Mouse (Mus musculus) layer of hippocampus, adult 2 months (tissue): ENCODE measurements around the gene Oprm1. TPM values are rescaled to one million over a fixed set of nuclear protein-coding genes. Genes with fewer than 3 reads are reported as not detected.
"Not testable (repeated sequence)": the region's sequence is repeated elsewhere in the genome, so short reads cannot be mapped to it uniquely, and the experiment has no call there.

Experiments used
- DNase-seq, 2 experiments: peaks; one replicate each; pipeline ENCODE4 v3.0.0; 2022; ENCODE audit warnings: low spot score in 2 of 2
- H3K27ac ChIP-seq: fragments of 200-600 bp; 2 replicates; pipeline ENCODE4 v1.8.1; 2022
- H3K4me3 ChIP-seq: fragments of 200-600 bp; 2 replicates; pipeline ENCODE4 v1.8.1; 2022; ENCODE audit warnings: mild to moderate bottlenecking
- CTCF ChIP-seq: fragments of 200-600 bp; conservative IDR thresholded peaks from 2 replicates; pipeline ENCODE4 v1.8.1; 2022; ENCODE audit warnings: antibody characterized with exemption, mild to moderate bottlenecking, moderate library complexity
- total RNA-seq, 2 experiments: library from RNA; stranded (reverse); gene quantifications; 2 replicates each; pipeline ENCODE4 v1.2.3; 2021

Oprm1 gene
- total RNA-seq, 2 experiments from 2014 or later = 5.4 to 5.9 TPM

GRCm38 (mm10) chr10:6998576-6999250, 240.4 kb downstream of the Oprm1 start:
- Histone ChIP-seq H3K4me3 (no peak overlapping the region), H3K27ac (no peak overlapping the region)
- DNase-seq = no peak
- TF ChIP-seq CTCF = no peak

GRCm38 (mm10) chr10:6999355-6999754, 241.0 kb downstream of the Oprm1 start:
- no peak for TF ChIP-seq CTCF
- DNase-seq = no peak
- no peak overlapping the region for H3K4me3 ChIP-seq
- H3K27ac ChIP-seq = no peak overlapping the region

DNA sequence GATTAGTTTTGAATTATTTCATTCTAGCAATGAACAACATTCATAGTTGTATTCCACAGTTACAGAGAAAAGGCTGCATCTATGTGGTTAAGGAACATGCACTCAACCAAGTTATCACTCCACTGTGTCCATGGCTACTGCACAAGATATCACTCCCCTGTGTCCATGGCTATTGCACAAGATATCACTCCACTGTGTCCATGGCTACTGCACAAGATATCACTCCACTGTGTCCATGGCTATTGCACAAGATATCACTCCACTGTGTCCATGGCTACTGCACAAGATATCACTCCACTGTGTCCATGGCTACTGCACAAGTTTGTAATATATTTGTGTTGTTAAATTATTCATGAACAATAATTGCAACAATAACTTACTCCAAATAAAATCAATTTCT, 245.6 kb downstream of the Oprm1 start:
- H3K27ac ChIP-seq, H3K4me3 ChIP-seq, DNase-seq: not testable (repeated sequence)

- DNase-seq = no peak
- no peak overlapping the region for H3K4me3 ChIP-seq
- no peak overlapping the region for H3K27ac ChIP-seq
- TF ChIP-seq CTCF = no peak
Observed at GRCm38 (mm10) chr10:7004980-7005538, 246.8 kb downstream of the Oprm1 start.

GRCm38 (mm10) chr10:7010543-7010942, 252.2 kb downstream of the Oprm1 start:
- H3K27ac ChIP-seq = no peak overlapping the region
- no peak for TF ChIP-seq CTCF
- H3K4me3 ChIP-seq = no peak overlapping the region
- DNase-seq = no peak

DNA sequence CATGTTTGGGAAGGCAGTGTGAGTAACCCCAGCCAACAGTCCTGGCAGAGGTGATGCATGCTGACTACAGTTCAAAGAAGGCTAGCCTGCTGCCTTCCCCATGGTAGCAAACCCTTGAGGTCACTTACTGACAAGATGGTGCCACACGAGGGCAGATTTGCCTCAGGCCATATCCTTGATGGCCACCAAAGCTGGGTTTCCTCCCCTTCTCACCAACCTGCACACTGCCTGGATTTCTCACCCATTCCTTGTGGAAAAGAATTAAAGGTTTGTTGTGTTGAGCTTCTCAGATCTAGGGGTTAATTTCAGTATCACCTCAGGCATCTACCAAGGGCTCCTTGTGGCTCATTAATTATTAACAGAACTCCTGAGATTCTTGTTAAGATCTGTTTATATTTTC, 256.9 kb downstream of the Oprm1 start:
- no peak for DNase-seq
- no peak overlapping the region for H3K4me3 ChIP-seq
- no peak overlapping the region for H3K27ac ChIP-seq
- no peak for TF ChIP-seq CTCF

DNA sequence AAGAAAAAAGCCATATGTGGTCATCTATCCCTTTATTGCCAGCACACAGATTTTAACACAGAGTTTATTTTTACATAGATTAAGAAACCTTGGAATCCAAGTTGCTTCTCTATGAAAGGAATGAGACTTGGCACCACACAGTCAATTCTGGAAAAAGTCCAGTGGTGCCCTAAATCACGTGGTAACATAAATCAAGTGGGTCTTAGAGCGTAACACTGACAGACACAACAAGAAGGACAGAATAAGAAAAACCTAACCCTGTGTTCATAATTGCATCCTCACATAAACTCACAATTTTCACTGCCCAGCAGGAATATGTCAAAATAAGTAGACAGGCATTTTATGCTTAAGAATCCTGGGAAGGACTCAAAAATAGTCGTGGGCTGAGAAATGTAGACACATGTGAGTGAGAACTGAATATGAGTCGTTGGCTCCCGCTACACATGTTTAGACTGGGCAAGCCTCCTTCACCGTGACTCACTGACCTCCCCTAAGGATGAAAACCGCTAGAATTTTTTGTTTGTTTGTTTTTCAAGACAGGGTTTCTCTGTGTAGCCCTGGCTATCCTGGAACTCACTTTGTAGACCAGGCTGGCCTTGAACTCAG, 261.6 kb downstream of the Oprm1 start:
- no peak for TF ChIP-seq CTCF
- H3K4me3 ChIP-seq = no peak overlapping the region
- H3K27ac ChIP-seq = no peak overlapping the region
- no peak for DNase-seq

DNA sequence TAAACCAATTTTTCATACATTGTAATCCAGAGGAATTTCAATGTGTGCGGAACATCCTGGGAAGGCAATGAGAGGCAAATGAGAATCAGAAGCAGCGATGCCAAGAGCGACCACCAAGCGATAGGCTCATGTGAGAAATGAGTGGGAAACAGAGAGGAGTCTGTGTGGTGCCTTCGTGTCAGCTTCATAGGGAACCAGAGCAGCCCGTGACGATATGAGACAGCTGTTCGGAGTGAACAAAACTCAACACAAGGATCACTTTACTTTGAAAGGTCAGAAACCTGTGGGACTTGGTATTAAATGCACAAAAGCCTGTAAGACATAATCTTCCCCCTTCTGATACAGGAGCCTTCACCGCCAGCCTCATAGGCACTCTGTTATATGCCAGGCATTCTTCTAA, 262.2 kb downstream of the Oprm1 start:
- no peak overlapping the region for H3K27ac ChIP-seq
- no peak for TF ChIP-seq CTCF
- DNase-seq = no peak
- no peak overlapping the region for H3K4me3 ChIP-seq

DNA sequence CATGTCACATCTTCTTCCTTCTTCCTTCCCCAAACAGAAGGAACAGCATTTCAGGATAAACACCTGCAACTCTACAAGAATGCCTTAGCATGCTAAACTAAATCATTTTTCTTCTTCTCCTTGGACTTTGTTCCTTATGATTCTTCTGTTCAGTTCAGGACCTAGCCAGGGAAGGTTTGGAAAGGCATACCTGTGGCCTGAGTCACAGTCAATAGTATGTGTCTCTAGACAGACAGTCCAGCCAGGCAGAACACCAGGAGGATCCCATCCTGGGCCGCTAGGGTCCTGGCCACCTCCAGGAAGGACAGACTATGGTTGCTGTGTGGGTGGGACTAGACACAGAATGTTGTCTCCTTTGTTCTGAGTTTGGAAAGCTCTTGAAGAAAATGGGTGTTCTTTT, 266.7 kb downstream of the Oprm1 start:
- Histone ChIP-seq H3K27ac (no peak overlapping the region), H3K4me3 (no peak overlapping the region)
- no peak for TF ChIP-seq CTCF
- no peak for DNase-seq

- Histone ChIP-seq H3K4me3 (no peak overlapping the region), H3K27ac (no peak overlapping the region)
- TF ChIP-seq CTCF = no peak
- no peak for DNase-seq
Observed at GRCm38 (mm10) chr10:7033459-7033858, 275.2 kb downstream of the Oprm1 start.

- TF ChIP-seq CTCF = no peak
- no peak for DNase-seq
- Histone ChIP-seq H3K4me3 (no peak overlapping the region), H3K27ac (no peak overlapping the region)
Observed at GRCm38 (mm10) chr10:7035547-7035946, 277.2 kb downstream of the Oprm1 start.

- H3K4me3 ChIP-seq = no peak overlapping the region
- TF ChIP-seq CTCF = no peak
- no peak for DNase-seq
- no peak overlapping the region for H3K27ac ChIP-seq
Observed at GRCm38 (mm10) chr10:7037194-7037593, 278.9 kb downstream of the Oprm1 start.

- no peak overlapping the region for H3K27ac ChIP-seq
- no peak for DNase-seq
- no peak for TF ChIP-seq CTCF
- H3K4me3 ChIP-seq = no peak overlapping the region
Observed at GRCm38 (mm10) chr10:7041032-7041431, 282.7 kb downstream of the Oprm1 start.

- no peak for DNase-seq
- Histone ChIP-seq H3K4me3 (no peak overlapping the region), H3K27ac (no peak overlapping the region)
- TF ChIP-seq CTCF = no peak
Observed at GRCm38 (mm10) chr10:7043896-7044295, 285.6 kb downstream of the Oprm1 start.
